Mouse (Mus musculus): ENCODE results near the gene Ddo.

DNA sequence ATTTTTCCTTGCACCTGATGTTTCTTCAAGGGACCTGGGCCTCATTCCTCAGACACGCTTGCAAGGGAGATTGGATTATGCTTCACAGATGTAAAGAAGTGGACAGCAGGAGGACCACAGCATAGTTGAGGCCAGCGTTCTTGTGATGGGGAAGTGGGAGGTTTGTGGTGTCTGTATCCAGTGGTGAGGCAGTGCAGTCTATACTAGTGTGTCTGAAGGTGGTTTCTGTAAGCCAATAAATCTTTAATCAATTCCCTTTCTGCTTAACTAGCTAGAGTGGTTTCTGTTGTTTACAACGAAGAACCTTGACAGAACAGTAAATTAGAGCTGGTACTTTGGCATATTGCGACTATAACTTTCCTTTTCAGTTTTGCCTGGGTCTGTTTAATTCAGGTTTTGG, 68.8 kb downstream of the Ddo start:
- no peak for TF ChIP-seq CTCF (IDR thresholded peaks at IDR 0.05; ENCODE audit: borderline replicate concordance, insufficient read depth, low read length)
- no peak for TF ChIP-seq POLR2A (IDR thresholded peaks at IDR 0.05; ENCODE audit: low read depth, low read length)

All from embryonic fibroblast, embryonic 13.5 days (primary cell).